ENCODE assay signal across 1 mouse cellular context in genomic region chr11:48798984-48799920, GRCm38 (mm10).
A peak's percentile ranks its signal among the peaks of the same experiment; 100 is the strongest.
TF ChIP-seq lines count a peak whose summit lies in the region.

No protein-coding gene starts in this region.

TF ChIP-seq in MEL, 35 proteins besides CTCF, POLR2A, EP300 and RAD21 (continued from another document):
- TF ChIP-seq ZKSCAN1 (IDR thresholded peaks at IDR 0.05; ENCODE audit: low read depth, low read length): peak; percentile 13; the same call in 1 of the 2 replicates
